Mouse (Mus musculus) v-Abl transformed pro-B cells (cell line): ENCODE data around the gene Asgr1.

Experiments used
- in situ Hi-C, 2 experiments: fragments of 400-800 bp; cut with MboI; formaldehyde crosslinking; loops; one replicate each; pipeline ENCODE4 v1.15.1; 2025; ENCODE audit not compliant: unreplicated experiment in 2 of 2

Gene Asgr1

DNA sequence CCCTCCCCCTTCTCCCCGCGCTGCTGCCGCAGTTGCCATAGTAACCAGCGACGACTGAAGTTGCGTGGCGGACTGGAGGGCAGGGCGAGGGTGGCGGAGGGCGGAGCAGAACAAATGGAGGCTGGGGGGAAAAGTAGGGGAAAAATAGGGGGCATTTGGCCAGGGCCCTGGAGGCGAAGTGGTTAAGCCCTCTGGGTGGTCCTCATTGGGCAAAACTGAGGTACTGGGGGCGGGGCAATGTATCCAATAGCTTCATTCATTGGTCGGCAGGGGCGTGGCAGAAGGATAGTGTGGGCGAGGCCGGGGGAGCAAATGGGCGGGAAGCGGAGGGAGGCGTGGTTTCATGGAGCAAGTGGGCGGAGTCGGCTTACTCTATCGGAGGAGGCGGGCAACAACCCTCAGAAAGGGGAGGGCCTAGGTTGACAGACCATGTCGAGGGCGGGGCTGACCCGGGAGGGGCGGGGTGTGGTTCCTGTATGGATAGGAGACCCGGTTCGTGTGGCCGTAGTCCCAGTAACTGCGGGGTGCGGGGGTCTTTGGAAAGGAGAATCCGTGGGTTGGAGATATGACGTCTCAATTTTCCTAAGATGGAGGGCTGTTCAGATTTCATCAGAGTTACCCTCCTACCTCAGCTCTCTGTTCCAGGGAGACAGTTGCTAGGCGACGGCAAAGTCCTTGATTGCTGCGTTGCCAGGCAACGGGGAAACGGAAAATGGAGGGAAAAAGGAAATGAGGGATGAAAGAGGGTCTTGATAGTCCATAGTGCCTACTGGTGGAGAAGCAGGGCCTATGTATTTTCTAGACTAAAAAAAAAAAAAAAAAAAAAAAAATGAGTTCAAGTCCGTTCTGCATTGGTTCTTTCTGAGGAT lies 32.4 kb upstream of the Asgr1 start:
- in situ Hi-C loops = no loop called here

DNA sequence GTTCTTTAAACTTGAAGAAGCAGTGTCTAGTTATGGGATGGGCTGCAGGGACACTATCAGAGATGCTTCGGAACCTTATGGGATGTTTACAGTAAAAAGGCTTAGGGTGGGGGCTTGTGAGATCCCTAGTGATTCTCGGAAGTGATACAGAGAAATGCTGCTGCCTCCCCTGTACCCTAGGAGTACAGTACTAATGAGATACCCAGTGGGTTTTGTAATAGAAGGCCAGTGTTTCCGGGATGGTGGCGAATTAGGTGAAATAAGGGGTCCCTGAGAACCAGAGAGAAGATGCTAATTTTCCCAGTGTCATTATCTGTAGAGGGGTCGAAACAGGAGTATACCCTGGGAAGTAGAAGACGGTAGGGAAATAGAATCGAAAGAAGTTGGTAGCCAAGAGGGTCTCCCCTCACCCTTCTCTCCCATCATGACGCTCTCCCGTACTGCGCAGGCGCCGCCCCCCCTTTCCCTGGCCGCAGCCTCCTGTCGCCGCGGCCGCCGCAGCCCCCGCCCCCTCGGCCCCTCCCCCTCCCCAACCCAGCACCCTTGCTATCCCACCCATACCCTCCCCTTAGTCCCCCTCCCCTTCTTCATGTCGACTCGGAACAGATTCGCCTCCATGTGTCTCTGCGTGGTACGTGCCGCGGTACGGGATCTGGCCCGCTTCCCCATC lies 30.3 kb upstream of the Asgr1 start:
- in situ Hi-C loops = no loop called here

DNA sequence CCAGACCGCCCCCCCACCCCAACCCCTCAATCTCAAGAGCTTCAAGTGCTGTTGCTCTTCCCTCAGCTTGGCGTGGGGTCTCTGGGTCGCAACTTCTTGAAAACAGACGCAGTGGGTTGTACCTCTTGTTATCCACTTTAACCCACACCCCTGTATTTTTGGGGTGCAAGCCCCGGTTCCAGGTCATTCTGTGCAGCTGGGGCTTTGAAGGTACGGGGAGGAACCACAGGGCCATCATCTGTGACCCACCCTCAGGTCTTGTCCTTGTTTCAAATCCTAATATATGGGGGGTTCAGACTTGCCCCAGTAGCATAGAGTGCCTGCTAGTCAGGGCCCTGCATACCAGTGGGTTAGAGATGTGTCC lies 29.8 kb upstream of the Asgr1 start:
- in situ Hi-C loops = no loop called here

DNA sequence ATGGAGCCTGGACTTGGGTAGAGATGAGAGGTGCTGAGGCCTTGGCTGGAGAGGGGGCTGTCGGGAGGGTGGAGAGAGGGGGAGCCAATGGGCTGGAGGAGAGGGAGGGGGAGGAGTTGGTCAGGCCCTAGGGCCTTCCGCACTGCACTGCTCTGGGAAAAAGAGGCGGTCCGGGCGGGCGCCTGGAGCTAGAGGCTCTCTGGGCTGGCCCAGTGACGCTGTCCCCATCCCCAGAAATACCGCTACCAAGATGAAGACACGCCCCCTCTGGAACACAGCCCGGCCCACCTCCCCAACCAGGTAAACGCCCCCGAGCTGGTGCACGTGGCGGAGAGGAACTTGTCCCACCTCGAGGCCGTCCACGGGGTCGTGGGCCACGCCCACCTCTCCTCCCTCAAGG lies 27.2 kb upstream of the Asgr1 start:
- in situ Hi-C loops = no loop called here

DNA sequence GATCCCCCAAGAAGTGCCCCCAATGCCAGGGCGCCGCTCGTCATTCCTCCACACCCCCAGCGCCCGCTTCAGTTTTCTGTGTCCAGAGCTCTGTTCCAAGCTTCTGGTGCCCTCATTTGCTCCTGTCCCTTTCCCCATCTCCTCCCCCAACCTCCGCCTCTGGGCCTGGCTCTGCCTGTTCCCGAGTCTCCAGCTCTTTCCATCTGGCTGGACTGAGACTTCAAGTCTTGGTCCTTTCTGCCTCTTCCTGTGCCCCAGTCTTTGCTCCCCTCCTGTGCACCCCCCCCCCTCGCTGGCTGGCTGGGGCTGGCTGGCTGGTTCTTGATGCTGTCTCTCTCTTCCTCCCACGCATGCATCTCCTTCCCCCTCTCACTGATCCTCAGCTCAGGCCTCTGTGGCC lies 26.5 kb upstream of the Asgr1 start:
- in situ Hi-C loops = no loop called here

DNA sequence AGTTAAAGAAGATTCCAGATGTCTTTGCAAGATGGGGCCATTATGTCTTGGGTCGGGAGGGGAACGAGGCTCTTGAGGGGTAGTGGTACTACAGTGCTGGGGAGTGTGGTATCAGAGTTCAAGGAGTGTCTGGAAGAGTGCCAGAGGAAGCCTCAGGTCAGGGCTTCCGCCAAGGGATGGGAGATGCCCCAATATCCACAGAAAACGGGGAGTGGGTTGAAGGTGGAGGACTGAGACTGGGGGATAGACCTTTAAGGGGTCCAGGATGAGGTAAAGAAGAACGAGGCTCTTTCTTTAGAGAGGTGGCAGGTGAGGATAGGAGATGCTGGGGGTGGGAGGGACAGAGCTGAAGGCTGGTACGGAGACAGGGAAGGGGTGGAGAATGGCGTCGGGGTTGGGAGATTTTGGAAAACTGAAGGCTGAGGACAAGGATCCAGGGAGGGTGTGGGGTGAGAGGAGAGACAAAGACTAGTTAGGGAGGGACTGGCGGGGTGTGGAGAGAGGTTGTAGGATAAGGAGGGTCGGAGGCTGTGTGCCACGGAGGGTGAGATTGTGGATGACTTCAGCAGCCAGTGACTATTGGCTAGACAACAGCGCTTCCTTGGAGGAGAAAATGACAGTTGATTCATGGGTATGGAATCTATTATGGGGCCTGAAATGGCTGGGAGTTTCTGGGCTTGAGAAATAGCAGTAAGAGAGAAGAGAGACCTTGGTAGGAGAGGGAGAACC lies 25.3 kb upstream of the Asgr1 start:
- in situ Hi-C loops = no loop called here

DNA sequence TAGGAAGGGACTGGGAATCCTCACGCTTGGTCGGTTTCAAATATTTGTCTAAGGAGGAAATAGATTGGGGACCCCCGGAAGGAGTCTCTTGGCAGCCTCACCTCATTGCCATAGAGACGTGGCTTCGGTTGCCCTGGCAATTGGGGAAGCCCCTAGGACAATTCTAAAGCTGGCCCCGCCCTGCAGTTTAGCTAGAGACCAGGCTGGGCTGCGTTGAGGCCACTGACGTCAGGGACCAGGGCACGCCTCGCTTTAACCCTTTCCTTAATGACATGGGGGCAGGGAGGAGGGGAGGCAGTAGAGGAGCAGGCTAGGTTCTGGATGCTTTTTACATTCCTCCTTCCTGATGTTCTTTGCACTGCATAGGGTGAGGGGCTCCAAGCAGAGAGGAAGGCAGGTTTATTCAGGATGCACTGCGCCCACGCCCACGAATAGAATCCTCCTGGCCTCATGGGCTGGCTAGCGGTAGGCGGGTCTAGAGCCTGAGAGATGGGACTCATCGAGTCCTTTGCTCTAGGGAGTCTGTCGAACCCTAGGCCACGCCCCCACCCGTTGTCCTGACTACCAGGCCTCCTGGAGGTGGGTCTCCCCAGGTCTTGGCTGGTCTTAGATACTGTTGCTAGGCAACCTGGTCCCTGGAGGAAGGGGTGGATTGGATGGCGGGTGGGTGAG lies 24.6 kb upstream of the Asgr1 start:
- in situ Hi-C loops = no loop called here

DNA sequence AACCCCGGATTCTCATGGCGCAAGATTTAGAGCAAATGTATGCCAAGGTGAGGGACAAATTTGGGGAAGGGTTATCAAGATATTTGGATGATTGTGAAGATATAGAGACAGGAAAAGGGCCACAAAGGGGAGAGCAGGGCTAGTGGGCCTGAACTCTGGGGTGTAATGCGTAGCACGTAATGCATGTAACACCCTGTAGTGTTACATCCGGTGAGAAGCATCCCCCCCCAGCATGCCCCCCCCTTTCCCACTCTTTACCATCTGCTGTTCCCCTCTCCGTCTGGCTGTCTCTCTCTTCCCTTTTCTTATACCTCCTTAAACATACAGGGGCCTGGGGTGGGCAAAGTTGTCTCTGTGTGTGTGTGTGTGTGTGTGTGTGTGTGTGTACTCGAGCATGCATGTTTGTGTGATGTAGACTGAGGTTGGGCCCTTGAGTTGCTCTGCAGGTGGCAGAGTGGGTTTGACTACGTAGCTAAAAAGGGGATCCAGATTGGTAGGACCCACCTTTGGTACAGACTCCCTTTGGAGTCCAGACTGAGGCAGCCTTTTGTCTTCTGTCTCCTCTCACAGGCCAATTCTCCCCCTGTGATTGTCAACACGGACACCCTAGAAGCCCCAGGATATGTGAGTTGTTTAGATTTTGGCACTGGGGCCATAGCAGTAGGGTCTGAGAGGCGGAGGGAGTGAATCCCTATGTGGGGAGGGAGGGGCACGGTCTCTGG lies 23.9 kb upstream of the Asgr1 start:
- in situ Hi-C loops = no loop called here

DNA sequence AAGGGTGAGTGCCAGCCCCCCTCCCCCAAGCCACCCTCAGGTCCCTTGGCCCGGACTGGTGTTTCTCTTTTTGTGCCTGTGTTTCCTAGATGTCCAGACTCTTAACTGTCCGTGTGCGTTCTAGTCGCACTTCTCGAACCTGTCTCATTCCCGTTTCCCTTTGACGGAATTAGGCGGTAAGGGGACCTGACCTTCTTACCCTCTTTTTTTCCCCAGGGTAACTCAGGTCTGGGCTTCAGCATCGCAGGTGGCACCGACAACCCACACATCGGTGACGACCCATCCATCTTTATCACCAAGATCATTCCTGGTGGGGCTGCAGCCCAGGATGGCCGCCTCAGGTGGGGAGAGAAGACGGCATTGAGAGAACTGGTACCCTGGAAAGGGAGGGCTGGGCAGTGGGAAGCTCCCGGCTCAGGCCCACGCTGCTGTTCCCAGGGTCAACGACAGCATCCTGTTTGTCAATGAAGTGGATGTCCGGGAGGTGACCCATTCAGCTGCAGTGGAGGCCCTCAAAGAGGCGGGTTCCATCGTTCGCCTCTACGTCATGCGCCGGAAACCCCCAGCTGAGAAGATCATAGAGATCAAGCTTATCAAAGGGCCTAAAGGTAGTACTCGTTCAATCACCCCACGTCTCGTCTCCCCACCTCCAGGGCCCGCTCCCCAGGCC lies 23.1 kb upstream of the Asgr1 start:
- in situ Hi-C loops = no loop called here

DNA sequence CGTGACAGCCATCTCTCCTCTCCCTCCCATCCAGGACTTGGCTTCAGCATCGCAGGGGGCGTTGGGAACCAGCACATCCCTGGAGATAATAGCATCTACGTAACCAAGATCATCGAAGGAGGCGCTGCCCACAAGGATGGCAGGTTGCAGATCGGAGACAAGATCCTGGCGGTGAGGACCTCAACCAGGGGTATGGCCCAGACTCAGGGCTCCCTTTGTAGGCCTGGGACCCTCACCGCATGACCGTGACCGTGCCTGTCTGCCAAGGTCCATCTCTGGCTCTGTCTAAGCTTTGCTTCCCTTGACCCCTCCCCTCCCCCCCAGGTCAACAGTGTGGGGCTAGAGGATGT lies 22.6 kb upstream of the Asgr1 start:
- in situ Hi-C loops = no loop called here

DNA sequence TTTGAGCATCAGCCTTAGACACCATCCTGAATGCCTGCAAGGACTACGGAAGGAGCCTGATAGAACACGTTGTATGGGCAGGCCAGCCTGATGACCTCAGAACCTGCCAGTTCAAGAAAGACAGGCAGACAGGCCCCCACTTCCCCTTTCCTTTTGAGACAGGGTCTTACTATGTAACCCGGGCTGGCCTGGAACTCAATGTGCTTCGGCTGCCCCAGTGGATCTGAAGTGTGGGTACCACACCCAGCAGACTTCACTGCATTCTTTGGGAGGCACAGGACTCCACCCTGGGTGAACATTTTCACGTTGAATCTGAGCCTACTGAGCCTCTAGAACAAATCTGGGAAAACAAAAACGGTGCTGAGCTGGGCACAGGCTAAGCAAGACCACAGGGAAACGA lies 15.7 kb upstream of the Asgr1 start:
- in situ Hi-C loops = no loop called here

DNA sequence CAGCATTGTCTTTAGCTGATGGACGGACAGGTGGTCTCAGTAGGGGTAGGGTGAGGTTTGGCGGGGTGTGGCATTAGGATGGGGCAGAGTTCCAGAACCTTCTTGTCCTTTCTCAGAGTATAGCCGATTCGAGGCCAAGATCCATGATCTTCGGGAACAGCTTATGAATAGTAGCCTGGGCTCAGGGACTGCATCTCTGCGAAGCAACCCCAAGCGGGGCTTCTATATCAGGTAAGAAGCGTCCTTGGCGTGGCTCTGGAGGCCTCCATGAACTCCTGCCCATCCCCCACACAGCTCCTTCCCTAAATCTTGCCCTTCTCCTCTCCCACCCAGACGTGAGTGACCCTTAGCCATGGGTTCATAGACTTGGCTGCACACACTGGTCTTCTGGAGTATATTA lies 14.3 kb upstream of the Asgr1 start:
- in situ Hi-C loops = no loop called here

DNA sequence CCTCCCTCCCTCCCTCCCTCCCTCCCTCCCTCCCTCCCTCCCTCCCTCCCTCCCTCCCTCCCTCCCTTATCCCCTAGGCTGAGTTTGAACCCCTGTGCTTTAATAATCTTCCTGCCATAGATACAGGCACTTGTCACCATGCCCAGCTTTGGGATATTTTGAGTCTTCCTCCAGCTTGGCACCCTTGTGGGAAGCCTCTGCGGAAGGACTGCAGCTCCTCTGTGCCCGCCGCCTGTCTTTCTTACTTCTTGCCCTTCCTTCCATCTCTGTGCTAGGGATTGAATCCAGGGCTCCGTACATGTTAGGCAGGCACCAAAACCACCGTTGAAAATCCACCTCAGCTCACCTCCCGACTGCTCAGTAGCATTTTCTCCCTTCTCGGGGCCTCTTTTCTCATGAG lies 13.7 kb upstream of the Asgr1 start:
- in situ Hi-C loops = no loop called here

DNA sequence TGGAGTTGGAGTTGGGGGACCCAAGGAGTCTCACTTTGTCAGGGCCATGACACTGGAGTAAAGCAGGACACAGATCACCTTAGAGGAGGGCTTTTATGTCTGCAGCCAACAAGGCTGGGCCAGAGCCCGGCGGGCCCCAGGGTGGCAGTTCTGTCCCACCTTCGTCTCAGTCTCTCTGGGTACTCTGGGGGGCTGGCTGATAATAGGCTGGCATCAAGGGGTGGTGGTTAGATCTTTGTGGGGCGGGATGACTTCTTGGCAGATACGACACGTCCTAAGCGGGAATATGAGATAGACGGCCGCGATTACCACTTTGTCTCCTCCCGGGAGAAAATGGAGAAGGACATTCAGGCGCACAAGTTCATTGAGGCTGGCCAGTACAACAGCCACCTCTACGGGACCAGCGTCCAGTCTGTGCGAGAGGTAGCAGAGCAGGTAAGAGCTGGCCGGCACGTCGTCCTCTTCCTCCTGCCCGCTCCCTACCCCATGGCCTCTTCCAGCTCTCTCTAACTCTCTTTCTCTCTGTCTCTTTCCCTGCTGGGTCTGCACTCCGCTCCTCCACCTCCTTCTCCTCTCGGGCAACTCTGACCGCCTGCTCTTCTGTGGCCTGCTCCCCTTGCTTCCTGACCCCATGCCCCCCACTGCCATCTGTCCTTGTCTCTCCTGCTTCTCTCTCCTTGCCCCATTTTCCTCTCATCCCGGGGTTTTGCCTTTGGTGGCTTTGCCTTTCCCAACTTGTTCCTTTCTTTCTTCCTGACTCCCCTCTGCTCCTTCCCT lies 11.4 kb upstream of the Asgr1 start:
- in situ Hi-C loops = no loop called here

DNA sequence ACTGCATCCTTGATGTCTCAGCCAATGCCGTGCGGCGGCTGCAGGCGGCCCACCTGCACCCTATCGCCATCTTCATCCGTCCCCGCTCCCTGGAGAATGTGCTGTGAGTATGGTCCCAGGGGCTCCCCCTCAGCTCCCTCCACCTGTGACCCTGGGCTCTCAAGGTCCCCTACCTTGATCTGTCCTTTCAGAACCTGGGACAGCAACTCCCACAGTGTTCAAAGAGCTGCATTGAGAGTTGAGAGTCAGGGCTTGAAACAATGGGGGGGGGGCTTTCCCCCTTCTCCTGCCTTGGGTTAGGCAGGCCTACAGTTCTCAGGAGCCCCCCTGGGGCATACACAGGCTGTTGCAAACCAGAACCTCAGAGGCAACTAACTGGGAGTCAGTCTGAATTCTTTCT lies 10.2 kb upstream of the Asgr1 start:
- in situ Hi-C loops = no loop called here

DNA sequence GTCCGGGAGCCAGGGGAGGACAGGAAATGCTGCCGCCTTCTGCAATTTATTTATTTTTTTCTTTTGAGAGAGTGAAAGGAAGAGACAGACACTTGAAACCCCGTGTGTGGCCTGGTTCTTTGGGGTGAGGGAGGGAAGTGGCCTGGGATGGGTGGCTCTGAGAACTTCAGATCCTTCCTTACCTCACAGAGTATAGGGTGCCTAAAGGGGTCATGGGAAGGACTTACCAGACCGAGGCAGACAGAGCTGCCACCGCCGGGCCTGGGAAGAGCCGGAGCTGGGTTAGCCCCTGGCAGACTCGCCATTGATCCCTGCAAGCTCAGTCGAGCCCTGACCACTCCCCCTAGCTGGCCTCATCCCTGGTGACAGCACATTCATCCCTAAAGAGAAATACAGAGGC lies 8.4 kb upstream of the Asgr1 start:
- in situ Hi-C loops = no loop called here

DNA sequence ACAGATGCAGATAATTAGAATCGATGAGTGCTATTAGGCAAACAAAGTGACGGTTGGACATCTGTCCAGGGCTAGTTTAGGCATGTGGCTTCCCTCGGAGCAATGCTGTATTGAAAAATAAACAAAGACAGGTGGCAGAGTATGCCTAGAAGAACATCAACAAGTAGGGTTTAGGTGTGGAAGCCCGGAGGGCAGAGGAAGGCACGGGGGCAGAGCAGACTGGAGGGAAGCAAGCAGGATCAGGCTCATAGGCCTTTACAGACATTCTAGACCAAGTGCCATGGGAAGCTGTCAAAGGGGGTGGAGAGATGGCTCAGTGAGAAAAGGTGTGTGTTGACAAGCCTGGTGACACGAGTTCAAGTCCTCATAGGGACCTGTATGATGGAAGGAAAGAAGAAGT lies 4.5 kb upstream of the Asgr1 start:
- in situ Hi-C loops = no loop called here

DNA sequence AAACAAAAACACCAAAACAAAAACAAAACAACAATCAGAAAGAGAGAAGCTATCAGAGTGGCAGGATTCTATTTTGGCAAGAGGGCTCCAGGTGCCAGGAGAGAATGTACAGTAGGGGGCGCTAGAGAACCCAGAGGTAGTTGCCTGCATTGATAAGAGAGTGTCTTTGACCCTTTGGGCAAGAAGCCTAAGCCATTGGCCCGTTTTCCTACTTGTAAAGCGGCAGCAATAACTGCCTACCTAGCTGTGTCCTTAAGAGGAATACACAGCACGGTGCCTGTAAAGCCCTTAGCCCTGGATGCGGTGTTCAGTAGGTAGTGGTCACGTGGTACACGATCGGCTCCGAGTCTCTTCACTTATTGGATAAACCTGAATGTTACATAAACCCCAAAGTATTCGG lies 4.1 kb upstream of the Asgr1 start:
- in situ Hi-C loops = loop anchor here (10.0 to 25.0 kb wide), 2 partner anchors 155 to 287 kb away; no protein-coding TSS in a partner anchor

DNA sequence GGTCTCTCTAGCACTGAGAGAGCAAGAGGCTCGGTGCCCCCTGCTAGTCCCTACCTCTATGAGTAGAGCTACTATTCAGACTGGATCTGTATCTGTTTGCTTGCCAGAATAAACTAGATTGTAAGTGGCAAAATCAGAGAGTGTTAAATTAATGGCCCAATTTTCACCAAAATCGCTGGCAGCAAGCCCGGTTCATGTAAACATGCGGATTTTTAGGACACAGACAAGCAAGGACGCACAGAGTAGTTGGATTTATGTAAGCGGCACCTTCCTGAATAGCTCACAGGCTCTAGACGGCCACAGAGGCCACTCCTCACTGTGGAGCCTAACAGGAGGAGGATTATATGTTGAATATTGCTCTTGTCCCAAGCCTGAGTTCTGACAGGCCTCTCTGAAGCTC lies 729 bp upstream of the Asgr1 start:
- in situ Hi-C loops = loop anchor here (10.0 to 25.0 kb wide), 2 partner anchors 152 to 284 kb away; no protein-coding TSS in a partner anchor
